Mouse (Mus musculus): Measurements from ENCODE around the gene Zcchc12. TPM values are rescaled to one million over a fixed set of nuclear protein-coding genes. Genes with fewer than 3 reads are reported as not detected.

Zcchc12 gene
- 1.4 TPM for polyA plus RNA-seq (2017; shearing (Covaris generic))

DNA sequence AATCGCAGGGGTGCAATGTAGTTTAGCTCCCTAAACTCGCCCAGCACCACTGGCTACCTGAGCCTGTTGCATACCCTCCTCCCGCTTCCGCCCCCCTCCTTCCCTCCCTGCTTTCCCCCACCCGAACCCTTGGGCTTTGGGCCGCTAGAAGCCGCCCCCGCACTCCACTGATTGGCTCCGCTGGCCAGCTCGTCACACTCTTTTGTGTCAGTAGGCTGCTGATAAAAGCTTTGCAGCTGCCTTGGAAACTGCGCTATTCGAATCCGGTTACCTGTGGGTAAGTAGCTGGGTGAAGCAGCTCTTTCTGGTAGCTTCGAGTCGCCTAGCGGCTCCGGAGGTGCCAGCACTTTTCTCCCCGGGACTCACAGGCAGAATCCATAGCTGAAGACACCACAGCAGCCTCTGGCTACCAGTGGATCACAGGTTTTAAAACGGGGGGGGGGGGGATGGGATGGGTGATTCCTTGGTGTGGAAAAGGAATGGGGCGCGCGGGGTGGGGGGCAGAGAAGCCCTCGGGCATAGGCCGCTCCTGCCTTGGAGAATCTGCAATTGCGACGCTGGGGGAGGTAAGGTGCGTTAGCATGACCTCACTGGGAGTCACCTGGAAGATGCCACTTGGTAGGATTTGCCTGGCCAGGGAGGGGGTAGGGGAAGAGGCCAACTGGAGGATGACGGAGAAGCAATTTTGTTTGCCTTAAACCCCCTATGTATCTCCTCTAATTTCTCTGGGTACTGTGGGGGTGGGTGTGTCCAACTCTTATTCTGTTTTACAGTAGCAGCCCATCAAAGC lies at the start of gene Zcchc12:
Gene Zcchc12 (plus strand): TSS at position 169 of the 790 bp plus-strand sequence.

Other genes starting within 250 kb of the Zcchc12 start
- 0.16 TPM for gene Il13ra1, start 83.8 kb upstream of the Zcchc12 start, polyA plus RNA-seq (2017; shearing (Covaris generic))
- 1.1 TPM for gene Lonrf3, start 132.4 kb downstream of the Zcchc12 start, polyA plus RNA-seq (2017; shearing (Covaris generic))
- gene Gm6268, start 205.4 kb downstream of the Zcchc12 start, polyA plus RNA-seq (2017; shearing (Covaris generic)), result not detected

Data from effector memory CD4-positive, alpha-beta T cell, adult 5 months (primary cell).